Mouse (Mus musculus) NIH3T3 (cell line): Measurements from ENCODE around the gene Gm6583.
A peak's percentile ranks its signal among the peaks of the same experiment; 100 is the strongest.

Experiments
- DNase-seq: peaks from one replicate; pipeline ENCODE4 v3.0.0-alpha.2; 2012; ENCODE audit warnings: low read depth

Gm6583 gene

GRCm38 (mm10) chr5:112355910-112356309 lies at the start of gene Gm6583:
Gene Gm6583 (minus strand): TSS chr5:112356033.
- no peak for DNase-seq

GRCm38 (mm10) chr5:112402437-112402836 lies 46.6 kb upstream of the Gm6583 start:
- DNase-seq: no peak

GRCm38 (mm10) chr5:112399284-112399683 lies 43.5 kb upstream of the Gm6583 start:
- DNase-seq: no peak

- DNase-seq: no peak
Observed at GRCm38 (mm10) chr5:112396066-112396465, 40.2 kb upstream of the Gm6583 start.

- DNase-seq: no peak
Observed at GRCm38 (mm10) chr5:112394779-112395443, 39.1 kb upstream of the Gm6583 start, which contains the start of gene Asphd2. Gene Asphd2 (minus strand): TSS chr5:112394866.

- DNase-seq: no peak
Observed at GRCm38 (mm10) chr5:112394415-112394763, 38.6 kb upstream of the Gm6583 start.

- DNase-seq: no peak
Observed at GRCm38 (mm10) chr5:112393741-112394414, 38.0 kb upstream of the Gm6583 start.

GRCm38 (mm10) chr5:112391676-112392323 lies 36.0 kb upstream of the Gm6583 start:
- no peak for DNase-seq

- DNase-seq: no peak
Observed at GRCm38 (mm10) chr5:112391002-112391401, 35.2 kb upstream of the Gm6583 start.

GRCm38 (mm10) chr5:112389352-112389751 lies 33.5 kb upstream of the Gm6583 start:
- no peak for DNase-seq

- no peak for DNase-seq
Observed at GRCm38 (mm10) chr5:112385973-112386372, 30.1 kb upstream of the Gm6583 start.

GRCm38 (mm10) chr5:112384805-112385472 lies 29.1 kb upstream of the Gm6583 start:
- DNase-seq: no peak

GRCm38 (mm10) chr5:112382641-112383330 lies 27.0 kb upstream of the Gm6583 start:
- peak; percentile 40 for DNase-seq

- DNase-seq: no peak
Observed at GRCm38 (mm10) chr5:112382042-112382441, 26.2 kb upstream of the Gm6583 start.

- no peak for DNase-seq
Observed at GRCm38 (mm10) chr5:112381154-112381553, 25.3 kb upstream of the Gm6583 start.

GRCm38 (mm10) chr5:112378716-112379115 lies 22.9 kb upstream of the Gm6583 start:
- DNase-seq: peak; percentile 52

GRCm38 (mm10) chr5:112377380-112377779 lies 21.5 kb upstream of the Gm6583 start:
- DNase-seq: no peak

GRCm38 (mm10) chr5:112376111-112376510 lies 20.3 kb upstream of the Gm6583 start:
- no peak for DNase-seq

GRCm38 (mm10) chr5:112371933-112372332 lies 16.1 kb upstream of the Gm6583 start:
- DNase-seq: no peak

GRCm38 (mm10) chr5:112370236-112370813 lies 14.5 kb upstream of the Gm6583 start:
- no peak for DNase-seq

- DNase-seq: no peak
Observed at GRCm38 (mm10) chr5:112369326-112369725, 13.5 kb upstream of the Gm6583 start.

- no peak for DNase-seq
Observed at GRCm38 (mm10) chr5:112368666-112369065, 12.8 kb upstream of the Gm6583 start.
